Mouse (Mus musculus): ENCODE data around the gene Scgb1b24. TPM values are rescaled to one million over a fixed set of nuclear protein-coding genes. Genes with fewer than 3 reads are reported as not detected.

Scgb1b24 gene
- total RNA-seq (2015; ENCODE audit: low replicate concordance) (not detected in 2 replicates), total RNA-seq (2017; ENCODE audit: low replicate concordance) (not detected in 2 replicates)

GRCm38 (mm10) chr7:33743499-33743898 lies at the start of gene Scgb1b24:
Gene Scgb1b24 (plus strand): TSS chr7:33743799.
- ATAC-seq (replicated peaks; ENCODE audit: low FRiP score, poor library complexity, severe bottlenecking): no peak

- no peak for ATAC-seq (replicated peaks; ENCODE audit: low FRiP score, poor library complexity, severe bottlenecking)
Measured at GRCm38 (mm10) chr7:33739212-33739611, 4.4 kb upstream of the Scgb1b24 start, which contains the start of gene Scgb2b24. Gene Scgb2b24 (minus strand): TSS chr7:33739312.

Other genes with a start within 250 kb of the Scgb1b24 start
- gene Scgb2b21, start 223.3 kb upstream of the Scgb1b24 start, total RNA-seq (2015; ENCODE audit: low replicate concordance): not detected in 2 replicates
- gene Scgb2b21, start 223.3 kb upstream of the Scgb1b24 start, total RNA-seq (2017; ENCODE audit: low replicate concordance): not detected in 2 replicates
- gene Scgb2b24, start 4.5 kb upstream of the Scgb1b24 start, total RNA-seq (2015; ENCODE audit: low replicate concordance): not detected in 2 replicates
- not detected in 2 replicates for gene Scgb2b24, start 4.5 kb upstream of the Scgb1b24 start, total RNA-seq (2017; ENCODE audit: low replicate concordance)
- gene Scgb2b26, start 201.2 kb downstream of the Scgb1b24 start, total RNA-seq (2015; ENCODE audit: low replicate concordance): not detected in 2 replicates
- gene Scgb2b26, start 201.2 kb downstream of the Scgb1b24 start, total RNA-seq (2017; ENCODE audit: low replicate concordance): not detected in 2 replicates